Mouse (Mus musculus): Measurements from ENCODE around the gene Nrg3.

- no peak for TF ChIP-seq POLR2A (IDR thresholded peaks at IDR 0.05; ENCODE audit: borderline replicate concordance, extremely low read depth, low read depth, low read length)
- no peak for TF ChIP-seq CTCF (IDR thresholded peaks at IDR 0.05; ENCODE audit: insufficient read depth, low read length)
Observed at GRCm38 (mm10) chr14:39043384-39043783, 429.5 kb downstream of the Nrg3 start.
